Mouse (Mus musculus) lung, embryonic 16.5 days (tissue): ENCODE data around the gene Afg1l. TPM values are rescaled to one million over a fixed set of nuclear protein-coding genes. Genes with fewer than 3 reads are reported as not detected.

Source experiments
- ATAC-seq: fragments of 200-750 bp; cut with Nextera tagmentation; 2 replicates; pipeline ENCODE4 v1.8.0; 2017; ENCODE audit warnings: low read depth, mild to moderate bottlenecking, moderate library complexity
- H3K27ac ChIP-seq: fragments of 300-500 bp; sonication (generic); 2 replicates; pipeline ENCODE4 v1.5.1; 2014; ENCODE audit warnings: mild to moderate bottlenecking, control low read depth, low read length
- H3K27me3 ChIP-seq: fragments of 300-500 bp; sonication (generic); 2 replicates; pipeline ENCODE4 v1.6.1; 2014; ENCODE audit warnings: low read depth, low read length, mixed read lengths; ENCODE audit not compliant: control insufficient read depth, insufficient read depth
- H3K36me3 ChIP-seq: fragments of 300-500 bp; sonication (generic); 2 replicates; pipeline ENCODE4 v1.6.1; 2014; ENCODE audit warnings: low read length; ENCODE audit not compliant: control insufficient read depth, insufficient read depth
- H3K4me1 ChIP-seq: fragments of 300-500 bp; sonication (generic); replicated peaks from 2 replicates; pipeline ENCODE4 v1.6.1; 2014; ENCODE audit warnings: low read length, mixed read lengths; ENCODE audit not compliant: control insufficient read depth, insufficient read depth
- H3K4me2 ChIP-seq: fragments of 300-500 bp; sonication (generic); 2 replicates; pipeline ENCODE4 v1.6.1; 2014; ENCODE audit warnings: low read depth, low read length, control low read depth
- H3K4me3 ChIP-seq: fragments of 300-500 bp; sonication (generic); 2 replicates; pipeline ENCODE4 v1.5.1; 2014; ENCODE audit warnings: mild to moderate bottlenecking, low read length, control low read depth
- H3K9ac ChIP-seq: fragments of 300-500 bp; sonication (generic); 2 replicates; pipeline ENCODE4 v1.6.1; 2014; ENCODE audit warnings: low read length, control low read depth
- H3K9me3 ChIP-seq: fragments of 300-500 bp; sonication (generic); 2 replicates; pipeline ENCODE4 v1.6.1; 2016; ENCODE audit warnings: low read length; ENCODE audit not compliant: control insufficient read depth
- WGBS: fragments of 180-500 bp; shearing (Covaris S2); extraction: QIAGEN DNeasy Blood & Tissue Kit; methylation state at CpG from one replicate; pipeline ENCODE4 v1.1.7; 2014; 5-methylcytosine and 5-hydroxymethylcytosine counted together
- polyA plus RNA-seq: library from polyadenylated mRNA; unstranded; fragments of >200 nt; fragmentation: Nextera tagmentation; extraction: Ambion mirVana; gene quantifications from 2 replicates; pipeline ENCODE4 v1.2.1, GENCODE M21; 2015

Afg1l gene
- polyA plus RNA-seq, 1 experiment from 2014 or later = 9.6 TPM

- H3K27me3 ChIP-seq = no peaks in the 10 kb centered on the region
- H3K4me3 ChIP-seq = no peak overlapping the region
- no peak for ATAC-seq
- no peaks in the 10 kb centered on the region for H3K36me3 ChIP-seq
- peaks cover 5% of the 10 kb centered on the region; the same call in 1 of the 2 replicates for H3K4me1 ChIP-seq
- no peak overlapping the region for H3K27ac ChIP-seq
- H3K9ac ChIP-seq = no peak overlapping the region
- no peak overlapping the region for H3K4me2 ChIP-seq
- WGBS = 48% methylated on average over 5 of the region's 5 CpGs
- H3K9me3 ChIP-seq = no peaks in the 10 kb centered on the region
These were observed 131.2 kb downstream of the Afg1l start for GRCm38 (mm10) chr10:42347127-42347526.

DNA sequence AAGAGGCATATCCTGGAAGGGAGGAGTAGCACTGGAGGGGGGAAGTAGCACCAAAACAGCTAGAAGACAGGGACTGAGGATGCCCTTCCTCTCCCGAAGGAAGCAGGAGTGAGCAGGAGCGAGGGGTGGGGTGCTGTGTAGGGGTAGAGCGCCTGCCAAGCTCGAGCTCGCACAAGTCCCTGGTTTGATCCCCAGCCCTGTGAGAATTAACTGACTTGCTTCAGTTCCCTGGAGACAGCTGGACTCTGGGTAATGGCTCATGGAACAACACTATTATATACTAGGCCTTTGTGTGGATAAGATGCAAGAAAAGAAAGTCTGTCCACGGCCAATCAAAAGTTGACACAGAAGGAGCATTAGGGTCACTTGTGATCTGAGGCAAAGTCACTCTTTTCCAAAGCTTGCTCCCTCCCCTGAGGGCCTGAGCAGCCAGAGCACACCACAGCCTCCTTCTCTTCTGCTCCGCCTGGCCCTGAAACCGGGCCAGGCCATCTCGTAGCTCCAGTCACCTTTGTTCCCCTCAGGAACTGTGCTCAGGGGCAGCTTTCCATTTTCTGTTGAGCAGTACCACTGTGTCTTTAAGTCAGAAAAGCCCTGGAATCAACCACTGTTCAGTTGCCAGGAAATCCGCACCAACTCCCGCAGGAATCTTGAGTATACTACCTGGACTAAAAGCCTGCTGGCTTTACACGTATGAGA lies 132.0 kb downstream of the Afg1l start:
- Histone ChIP-seq H3K9ac (no peak overlapping the region), H3K36me3 (no peaks in the 10 kb centered on the region), H3K9me3 (no peaks in the 10 kb centered on the region), H3K27me3 (no peaks in the 10 kb centered on the region), H3K4me1 (peaks cover 5% of the 10 kb centered on the region; the same call in 1 of the 2 replicates), H3K4me3 (no peak overlapping the region), H3K27ac (no peak overlapping the region), H3K4me2 (no peak overlapping the region)
- no peak for ATAC-seq
- WGBS = 70% methylated on average over 12 of the region's 12 CpGs

DNA sequence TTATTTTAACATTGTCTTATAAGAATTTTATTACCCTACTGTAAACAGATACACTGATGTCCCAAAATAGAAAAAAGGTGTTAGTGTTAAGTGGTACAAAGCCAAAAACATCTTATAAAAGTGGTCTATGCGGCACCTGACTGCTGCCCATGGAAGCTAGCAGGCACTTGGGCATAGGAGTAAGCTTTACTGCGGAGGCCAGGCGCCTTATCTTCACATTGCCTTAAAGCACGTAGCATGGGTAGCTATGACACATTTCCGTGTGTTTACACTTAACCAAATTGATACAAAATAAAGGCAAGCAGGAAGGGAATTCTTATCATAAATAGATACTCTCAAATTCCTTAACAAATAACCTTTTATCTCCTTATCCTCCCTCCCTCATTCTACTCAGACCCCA lies 135.7 kb downstream of the Afg1l start:
- Histone ChIP-seq H3K4me1 (no peaks in the 10 kb centered on the region), H3K9me3 (no peaks in the 10 kb centered on the region), H3K36me3 (no peaks in the 10 kb centered on the region), H3K27ac (no peak overlapping the region), H3K4me3 (no peak overlapping the region), H3K9ac (no peak overlapping the region), H3K4me2 (no peak overlapping the region), H3K27me3 (no peaks in the 10 kb centered on the region)
- no peak for ATAC-seq
- 85% methylated on average over 5 of the region's 5 CpGs for WGBS

GRCm38 (mm10) chr10:42341815-42342457 lies 136.4 kb downstream of the Afg1l start:
- H3K4me3 ChIP-seq = no peak overlapping the region
- H3K9ac ChIP-seq = no peak overlapping the region
- WGBS = 82% methylated on average over 11 of the region's 11 CpGs
- H3K4me2 ChIP-seq = no peak overlapping the region
- no peaks in the 10 kb centered on the region for H3K4me1 ChIP-seq
- H3K27me3 ChIP-seq = no peaks in the 10 kb centered on the region
- ATAC-seq = no peak
- H3K36me3 ChIP-seq = no peaks in the 10 kb centered on the region
- H3K27ac ChIP-seq = no peak overlapping the region
- H3K9me3 ChIP-seq = no peaks in the 10 kb centered on the region

- Histone ChIP-seq H3K27ac (no peak overlapping the region), H3K4me3 (no peak overlapping the region), H3K4me1 (no peaks in the 10 kb centered on the region), H3K36me3 (no peaks in the 10 kb centered on the region), H3K9ac (no peak overlapping the region), H3K4me2 (no peak overlapping the region), H3K9me3 (no peaks in the 10 kb centered on the region), H3K27me3 (no peaks in the 10 kb centered on the region)
- WGBS = 47% methylated on average over 6 of the region's 6 CpGs
- ATAC-seq = no peak
These were observed 138.0 kb downstream of the Afg1l start for GRCm38 (mm10) chr10:42340426-42340793.

GRCm38 (mm10) chr10:42339773-42340425 lies 138.5 kb downstream of the Afg1l start:
- H3K27me3 ChIP-seq = no peaks in the 10 kb centered on the region
- H3K4me1 ChIP-seq = no peaks in the 10 kb centered on the region
- no peak overlapping the region for H3K4me3 ChIP-seq
- no peak overlapping the region for H3K9ac ChIP-seq
- no peaks in the 10 kb centered on the region for H3K9me3 ChIP-seq
- no peak for ATAC-seq
- no peak overlapping the region for H3K27ac ChIP-seq
- 71% methylated on average over 8 of the region's 8 CpGs for WGBS
- no peaks in the 10 kb centered on the region for H3K36me3 ChIP-seq
- no peak overlapping the region for H3K4me2 ChIP-seq

DNA sequence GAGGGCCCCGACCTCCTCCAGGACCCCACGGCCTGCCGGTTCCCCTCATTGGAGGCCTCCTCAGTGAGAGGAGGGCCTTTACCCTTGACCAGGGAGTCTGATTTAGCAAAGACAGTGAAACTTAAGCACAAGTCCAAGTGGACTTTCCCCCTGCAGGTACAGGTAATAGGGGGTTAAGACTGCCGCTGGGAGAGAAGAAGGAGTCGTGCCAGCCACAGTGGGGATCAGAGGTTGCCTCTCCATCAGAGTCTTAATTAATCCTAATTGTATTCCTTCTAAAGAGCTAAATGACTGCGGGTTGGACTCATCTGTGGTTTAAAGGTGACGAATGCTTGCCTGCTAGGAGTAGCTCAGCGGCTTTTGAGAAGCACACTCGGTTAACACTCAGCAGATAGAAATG lies 139.9 kb downstream of the Afg1l start:
- ATAC-seq = no peak
- H3K36me3 ChIP-seq = no peaks in the 10 kb centered on the region
- no peaks in the 10 kb centered on the region for H3K9me3 ChIP-seq
- H3K4me2 ChIP-seq = no peak overlapping the region
- no peak overlapping the region for H3K9ac ChIP-seq
- 83% methylated on average over 9 of the region's 9 CpGs for WGBS
- no peaks in the 10 kb centered on the region for H3K27me3 ChIP-seq
- no peaks in the 10 kb centered on the region for H3K4me1 ChIP-seq
- H3K27ac ChIP-seq = no peak overlapping the region
- no peak overlapping the region for H3K4me3 ChIP-seq

DNA sequence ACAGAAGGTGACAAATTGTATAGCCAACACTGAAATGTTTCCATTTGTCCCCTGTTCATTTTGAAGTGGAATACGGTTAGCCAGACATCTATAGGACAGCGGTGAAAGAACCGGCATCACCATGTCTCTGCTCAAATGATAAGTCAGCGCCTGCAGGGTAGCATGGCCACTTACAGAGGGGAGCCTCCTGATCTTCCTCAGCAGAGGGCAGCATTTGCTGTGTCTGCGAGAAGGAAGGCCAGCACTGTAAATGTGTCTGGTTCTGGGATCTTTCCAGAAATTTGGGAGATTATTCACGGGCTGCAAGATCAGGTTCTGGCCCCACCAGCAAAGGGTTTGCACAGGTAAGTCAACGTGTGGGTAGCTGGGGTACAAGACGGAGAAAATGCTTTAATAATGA lies 150.8 kb downstream of the Afg1l start:
- no peak for ATAC-seq

GRCm38 (mm10) chr10:42325305-42325704 lies 153.1 kb downstream of the Afg1l start:
- 87% methylated on average over 10 of the region's 10 CpGs for WGBS
- no peak for ATAC-seq
- no peaks in the 10 kb centered on the region for H3K9me3 ChIP-seq
- no peak overlapping the region for H3K4me3 ChIP-seq
- H3K36me3 ChIP-seq = no peaks in the 10 kb centered on the region
- no peak overlapping the region for H3K9ac ChIP-seq
- H3K27me3 ChIP-seq = no peaks in the 10 kb centered on the region
- no peak overlapping the region for H3K27ac ChIP-seq
- no peak overlapping the region for H3K4me2 ChIP-seq
- no peaks in the 10 kb centered on the region for H3K4me1 ChIP-seq

More for the DNA sequence above, 150.8 kb downstream of the Afg1l start:
- Histone ChIP-seq H3K9me3 (no peaks in the 10 kb centered on the region), H3K4me2 (no peak overlapping the region), H3K9ac (no peak overlapping the region), H3K36me3 (no peaks in the 10 kb centered on the region), H3K27ac (no peak overlapping the region), H3K27me3 (no peaks in the 10 kb centered on the region), H3K4me3 (no peak overlapping the region), H3K4me1 (no peaks in the 10 kb centered on the region)
- 55% methylated on average over 8 of the region's 8 CpGs for WGBS
